Mouse (Mus musculus): ENCODE measurements at regions not wholly inside any gene's neighbourhood (a gene's known extent, or its start where the extent isn't known, plus 50 kb on each side); places are given as distances from the start of the nearest gene placed in this dataset.

DNA sequence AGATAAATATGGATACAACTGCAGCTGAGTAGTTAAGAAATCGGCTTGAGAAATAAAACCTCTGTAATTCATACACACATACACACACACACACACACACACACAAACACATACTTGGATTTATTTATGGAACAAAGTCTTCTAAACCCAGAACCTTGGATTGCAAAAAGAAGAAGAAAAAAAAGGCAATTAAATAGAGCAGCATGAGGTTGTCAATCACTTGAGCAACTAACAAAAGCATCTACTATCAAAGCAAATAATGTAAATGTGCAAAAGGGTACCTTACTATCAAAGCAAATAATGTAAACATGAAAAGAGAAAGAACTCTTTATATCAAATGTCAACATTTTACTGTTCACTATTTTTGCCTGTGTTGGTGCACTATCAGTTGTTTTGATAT is 826.1 kb upstream of the Nr2f1 start:
- Histone ChIP-seq H3K9me3 (ENCODE audit: control insufficient read depth, low read length) (no peaks in the 10 kb centered on the region), H3K27me3 (ENCODE audit: control insufficient read depth, insufficient read depth, low read length) (no peaks in the 10 kb centered on the region), H3K36me3 (ENCODE audit: control insufficient read depth, insufficient read depth, low read length) (no peaks in the 10 kb centered on the region), H3K4me3 (ENCODE audit: low read depth, low read length) (no peak overlapping the region), H3K9ac (ENCODE audit: low read depth, low read length) (no peak overlapping the region), H3K4me1 (replicated peaks; ENCODE audit: control insufficient read depth, insufficient read depth, low read length) (no peaks in the 10 kb centered on the region), H3K4me2 (replicated peaks; ENCODE audit: low read depth, low read length) (no peak overlapping the region), H3K27ac (ENCODE audit: low read depth, low read length) (no peak overlapping the region)
- DNase-seq (ENCODE audit: low spot score) (peak; percentile 23), ATAC-seq (ENCODE audit: low FRiP score) (no peak; the same call in 1 of the 2 replicates)
- WGBS = 41% methylated on average over 1 of the region's 1 CpGs

DNA sequence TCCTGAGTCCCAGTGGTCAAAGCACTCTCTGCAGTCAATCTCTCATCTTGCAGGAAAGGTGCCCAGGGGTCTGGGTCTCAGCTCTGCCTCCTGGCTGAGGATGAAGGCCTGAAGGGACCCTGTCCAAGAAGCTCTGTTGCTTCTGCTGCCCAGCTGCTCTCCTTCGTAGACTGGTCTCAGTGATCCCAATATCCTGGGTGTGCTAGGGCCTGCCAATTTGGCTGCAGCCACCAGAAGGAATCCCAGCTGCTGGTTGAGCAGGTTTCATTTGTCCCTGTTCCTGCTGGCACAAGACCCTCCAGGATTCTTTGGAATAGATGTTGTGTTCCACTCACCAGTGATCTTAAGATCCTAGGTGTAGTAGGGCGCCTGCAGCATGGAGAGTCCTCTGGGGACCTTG is 818.5 kb upstream of the Nr2f1 start:
- H3K27me3 ChIP-seq (ENCODE audit: control insufficient read depth, insufficient read depth, low read length) = no peaks in the 10 kb centered on the region
- H3K9me3 ChIP-seq (ENCODE audit: control insufficient read depth, low read length) = no peaks in the 10 kb centered on the region
- no peaks in the 10 kb centered on the region for H3K4me1 ChIP-seq (replicated peaks; ENCODE audit: control insufficient read depth, insufficient read depth, low read length)
- H3K9ac ChIP-seq (ENCODE audit: low read depth, low read length) = no peak overlapping the region
- no peak overlapping the region for H3K27ac ChIP-seq (ENCODE audit: low read depth, low read length)
- no peak for DNase-seq (ENCODE audit: low spot score)
- ATAC-seq (ENCODE audit: low FRiP score) = no peak
- H3K36me3 ChIP-seq (ENCODE audit: control insufficient read depth, insufficient read depth, low read length) = no peaks in the 10 kb centered on the region
- H3K4me3 ChIP-seq (ENCODE audit: low read depth, low read length) = no peak overlapping the region
- 88% methylated on average over 2 of the region's 2 CpGs for WGBS
- H3K4me2 ChIP-seq (replicated peaks; ENCODE audit: low read depth, low read length) = no peak overlapping the region

DNA sequence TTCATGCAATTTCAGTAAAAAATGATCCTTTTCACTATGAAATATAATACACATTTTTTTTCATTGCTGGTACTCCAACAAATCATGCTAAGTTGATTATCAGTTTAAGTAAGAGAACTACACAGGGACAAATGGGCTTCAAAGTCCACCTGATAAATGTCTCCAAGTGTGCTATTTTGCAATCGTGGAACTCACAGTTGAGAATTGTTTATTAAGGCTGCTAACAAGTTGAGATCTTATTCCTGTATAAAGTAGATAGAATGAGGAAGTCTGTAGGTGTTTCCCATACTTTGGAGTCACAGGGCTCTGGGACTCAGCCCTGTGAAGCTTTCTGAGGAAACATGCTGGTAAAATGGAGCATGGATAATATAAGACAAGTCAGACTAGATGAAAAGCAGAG is 803.8 kb upstream of the Nr2f1 start:
- Histone ChIP-seq H3K27ac (ENCODE audit: low read depth, low read length) (no peak overlapping the region), H3K27me3 (ENCODE audit: control insufficient read depth, insufficient read depth, low read length) (no peaks in the 10 kb centered on the region), H3K4me3 (ENCODE audit: low read depth, low read length) (no peak overlapping the region), H3K4me2 (replicated peaks; ENCODE audit: low read depth, low read length) (no peak overlapping the region), H3K9ac (ENCODE audit: low read depth, low read length) (no peak overlapping the region), H3K4me1 (replicated peaks; ENCODE audit: control insufficient read depth, insufficient read depth, low read length) (no peaks in the 10 kb centered on the region), H3K36me3 (ENCODE audit: control insufficient read depth, insufficient read depth, low read length) (no peaks in the 10 kb centered on the region), H3K9me3 (ENCODE audit: control insufficient read depth, low read length) (no peaks in the 10 kb centered on the region)
- WGBS = 91% methylated on average over 1 of the region's 1 CpGs
- ATAC-seq (ENCODE audit: low FRiP score) (no peak), DNase-seq (ENCODE audit: low spot score) (no peak)

DNA sequence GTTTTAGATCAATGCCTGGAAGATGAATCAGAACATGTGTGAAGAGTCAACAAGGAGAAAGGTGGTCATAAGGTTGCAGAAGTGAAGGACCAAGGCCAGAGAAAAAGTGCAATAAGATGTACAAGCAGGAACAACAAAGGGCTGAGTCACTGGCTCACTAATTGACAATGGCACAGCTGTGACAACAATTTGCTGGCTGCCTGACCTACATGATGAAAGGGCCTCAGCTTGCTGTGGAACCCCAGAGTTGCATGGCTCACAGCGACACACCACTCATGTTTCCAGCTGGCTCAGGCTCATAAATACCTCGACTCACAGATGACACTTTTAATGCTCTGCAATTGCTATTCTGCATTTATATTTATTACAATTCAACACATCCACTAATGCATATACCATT is 799.3 kb upstream of the Nr2f1 start:
- DNase-seq (ENCODE audit: low spot score) = peak; percentile 34
- H3K4me1 ChIP-seq (replicated peaks; ENCODE audit: control insufficient read depth, insufficient read depth, low read length) = no peaks in the 10 kb centered on the region
- no peak overlapping the region for H3K27ac ChIP-seq (ENCODE audit: low read depth, low read length)

DNA sequence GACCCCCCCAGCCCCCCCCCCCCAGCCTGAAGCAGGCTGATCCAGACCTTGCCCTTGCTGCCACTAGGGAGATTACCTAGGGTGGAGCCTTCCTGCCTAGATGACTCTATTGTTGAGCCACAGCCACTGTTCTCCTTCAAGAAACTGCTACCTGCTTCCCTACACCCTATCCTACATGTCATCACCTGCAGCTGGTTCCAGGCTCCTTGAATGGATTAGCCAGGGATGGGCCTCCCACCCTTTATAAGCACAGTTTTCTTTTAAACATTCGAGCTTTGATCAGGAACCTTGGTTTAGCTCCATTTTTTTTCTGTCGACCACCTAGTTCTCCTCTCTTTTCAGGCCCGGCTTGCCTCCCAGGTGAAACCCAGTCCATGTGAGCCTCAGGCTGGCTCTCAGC is 792.8 kb upstream of the Nr2f1 start:
- H3K4me2 ChIP-seq (replicated peaks; ENCODE audit: low read depth, low read length) = no peak overlapping the region
- H3K36me3 ChIP-seq (ENCODE audit: control insufficient read depth, insufficient read depth, low read length) = no peaks in the 10 kb centered on the region
- H3K9me3 ChIP-seq (ENCODE audit: control insufficient read depth, low read length) = no peaks in the 10 kb centered on the region
- WGBS = 91% methylated on average over 3 of the region's 3 CpGs
- no peak overlapping the region for H3K4me3 ChIP-seq (ENCODE audit: low read depth, low read length)
- no peak overlapping the region for H3K9ac ChIP-seq (ENCODE audit: low read depth, low read length)
- ATAC-seq (ENCODE audit: low FRiP score) (no peak), DNase-seq (ENCODE audit: low spot score) (no peak)
- H3K4me1 ChIP-seq (replicated peaks; ENCODE audit: control insufficient read depth, insufficient read depth, low read length) = no peaks in the 10 kb centered on the region
- no peak overlapping the region for H3K27ac ChIP-seq (ENCODE audit: low read depth, low read length)
- H3K27me3 ChIP-seq (ENCODE audit: control insufficient read depth, insufficient read depth, low read length) = no peaks in the 10 kb centered on the region

More for the DNA sequence above, 799.3 kb upstream of the Nr2f1 start:
- WGBS = 39% methylated on average over 2 of the region's 2 CpGs
- Histone ChIP-seq H3K27me3 (ENCODE audit: control insufficient read depth, insufficient read depth, low read length) (no peaks in the 10 kb centered on the region), H3K9ac (ENCODE audit: low read depth, low read length) (no peak overlapping the region), H3K4me3 (ENCODE audit: low read depth, low read length) (no peak overlapping the region), H3K9me3 (ENCODE audit: control insufficient read depth, low read length) (no peaks in the 10 kb centered on the region), H3K36me3 (ENCODE audit: control insufficient read depth, insufficient read depth, low read length) (no peaks in the 10 kb centered on the region), H3K4me2 (replicated peaks; ENCODE audit: low read depth, low read length) (no peak overlapping the region)
- peak; percentile 45; the same call in 1 of the 2 replicates for ATAC-seq (ENCODE audit: low FRiP score)

DNA sequence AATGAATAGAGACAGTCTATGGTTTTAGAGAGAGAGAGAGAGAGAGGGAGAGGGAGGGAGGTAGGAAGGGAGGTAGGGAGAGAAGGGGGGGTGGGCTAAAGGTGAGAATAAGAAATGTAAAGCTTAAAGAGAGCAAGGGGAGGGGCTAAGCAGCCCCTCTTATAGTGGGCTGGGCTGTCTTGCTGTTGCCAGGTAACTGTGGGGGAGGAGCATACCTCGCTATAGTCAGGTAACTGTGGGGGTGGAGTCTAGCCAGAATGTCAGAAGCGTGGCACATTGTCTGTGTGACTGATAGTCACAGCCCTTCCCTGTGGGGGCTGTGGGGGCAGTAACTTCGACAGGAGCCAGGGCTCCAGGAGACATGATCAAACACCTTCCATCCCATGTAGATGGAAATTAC is 786.4 kb upstream of the Nr2f1 start:
- ATAC-seq (ENCODE audit: low FRiP score) = peak; percentile 14; the same call in 1 of the 2 replicates
- Histone ChIP-seq H3K4me1 (replicated peaks; ENCODE audit: control insufficient read depth, insufficient read depth, low read length) (no peaks in the 10 kb centered on the region), H3K36me3 (ENCODE audit: control insufficient read depth, insufficient read depth, low read length) (no peaks in the 10 kb centered on the region), H3K4me2 (replicated peaks; ENCODE audit: low read depth, low read length) (no peak overlapping the region), H3K9me3 (ENCODE audit: control insufficient read depth, low read length) (no peaks in the 10 kb centered on the region), H3K9ac (ENCODE audit: low read depth, low read length) (no peak overlapping the region), H3K27ac (ENCODE audit: low read depth, low read length) (no peak overlapping the region), H3K4me3 (ENCODE audit: low read depth, low read length) (no peak overlapping the region), H3K27me3 (ENCODE audit: control insufficient read depth, insufficient read depth, low read length) (no peaks in the 10 kb centered on the region)
- 23% methylated on average over 3 of the region's 3 CpGs for WGBS
- DNase-seq (ENCODE audit: low spot score) = no peak

DNA sequence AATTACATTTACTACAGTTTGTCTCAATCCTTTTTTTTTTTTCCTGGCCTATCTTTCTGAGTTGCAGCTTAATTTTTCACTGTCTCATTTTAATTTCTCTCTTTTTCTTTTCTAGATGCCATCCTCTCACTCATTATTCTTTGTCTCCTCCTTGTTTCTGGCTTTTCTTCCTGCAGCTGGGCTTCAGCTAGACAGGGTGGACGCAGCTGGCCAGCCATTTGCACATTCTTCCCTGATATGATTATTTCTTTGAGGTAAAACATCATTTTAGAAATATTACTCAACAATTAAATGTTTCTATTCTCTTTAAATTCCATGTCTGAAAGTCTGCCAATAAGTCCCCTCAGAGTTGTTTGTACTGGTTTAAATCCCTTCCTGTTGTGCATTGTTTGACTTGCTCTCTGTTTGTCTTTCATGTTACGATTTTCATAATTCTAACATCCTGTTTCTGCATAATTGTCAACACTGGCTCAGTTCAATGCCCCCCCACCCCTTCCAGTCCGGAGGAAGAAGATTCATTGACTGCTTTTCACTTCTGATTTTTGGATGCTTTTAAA is 777.7 kb upstream of the Nr2f1 start:
- no peak overlapping the region for H3K27ac ChIP-seq (ENCODE audit: low read depth, low read length)
- H3K4me1 ChIP-seq (replicated peaks; ENCODE audit: control insufficient read depth, insufficient read depth, low read length) = no peaks in the 10 kb centered on the region
- H3K9ac ChIP-seq (ENCODE audit: low read depth, low read length) = no peak overlapping the region
- ATAC-seq (ENCODE audit: low FRiP score) (no peak), DNase-seq (ENCODE audit: low spot score) (no peak)
- H3K4me2 ChIP-seq (replicated peaks; ENCODE audit: low read depth, low read length) = no peak overlapping the region
- H3K9me3 ChIP-seq (ENCODE audit: control insufficient read depth, low read length) = no peaks in the 10 kb centered on the region
- 78% methylated on average over 3 of the region's 3 CpGs for WGBS
- H3K4me3 ChIP-seq (ENCODE audit: low read depth, low read length) = no peak overlapping the region
- H3K36me3 ChIP-seq (ENCODE audit: control insufficient read depth, insufficient read depth, low read length) = no peaks in the 10 kb centered on the region
- H3K27me3 ChIP-seq (ENCODE audit: control insufficient read depth, insufficient read depth, low read length) = no peaks in the 10 kb centered on the region

DNA sequence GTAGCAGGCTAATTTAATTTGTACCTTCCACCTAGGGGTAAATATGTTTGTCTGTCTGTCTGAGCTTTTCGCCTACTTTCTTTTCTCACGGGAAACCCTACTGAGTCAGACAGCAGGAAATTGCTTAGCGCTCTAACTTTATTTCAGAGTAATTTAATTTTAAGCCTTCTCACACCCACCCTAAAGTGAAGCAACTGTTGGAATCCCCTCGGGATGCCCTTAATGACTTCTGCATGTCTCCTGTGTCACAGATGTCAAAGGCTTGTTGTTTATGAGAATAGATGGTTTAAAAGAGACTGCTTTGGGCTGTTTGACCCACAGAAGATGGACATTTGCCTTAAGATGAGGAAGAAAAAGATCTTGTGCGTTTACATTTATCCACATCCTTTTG is 738.8 kb upstream of the Nr2f1 start:
- Histone ChIP-seq H3K36me3 (ENCODE audit: control insufficient read depth, insufficient read depth, low read length) (no peaks in the 10 kb centered on the region), H3K27me3 (ENCODE audit: control insufficient read depth, insufficient read depth, low read length) (no peaks in the 10 kb centered on the region), H3K4me3 (ENCODE audit: low read depth, low read length) (no peak overlapping the region), H3K4me2 (replicated peaks; ENCODE audit: low read depth, low read length) (no peak overlapping the region), H3K4me1 (replicated peaks; ENCODE audit: control insufficient read depth, insufficient read depth, low read length) (no peaks in the 10 kb centered on the region), H3K9me3 (ENCODE audit: control insufficient read depth, low read length) (no peaks in the 10 kb centered on the region), H3K9ac (ENCODE audit: low read depth, low read length) (no peak overlapping the region), H3K27ac (ENCODE audit: low read depth, low read length) (peak overlapping the region; percentile 31)
- DNase-seq (ENCODE audit: low spot score) (peak; percentile 53), ATAC-seq (ENCODE audit: low FRiP score) (peak; percentile 12)
- 9% methylated on average over 5 of the region's 5 CpGs for WGBS

DNA sequence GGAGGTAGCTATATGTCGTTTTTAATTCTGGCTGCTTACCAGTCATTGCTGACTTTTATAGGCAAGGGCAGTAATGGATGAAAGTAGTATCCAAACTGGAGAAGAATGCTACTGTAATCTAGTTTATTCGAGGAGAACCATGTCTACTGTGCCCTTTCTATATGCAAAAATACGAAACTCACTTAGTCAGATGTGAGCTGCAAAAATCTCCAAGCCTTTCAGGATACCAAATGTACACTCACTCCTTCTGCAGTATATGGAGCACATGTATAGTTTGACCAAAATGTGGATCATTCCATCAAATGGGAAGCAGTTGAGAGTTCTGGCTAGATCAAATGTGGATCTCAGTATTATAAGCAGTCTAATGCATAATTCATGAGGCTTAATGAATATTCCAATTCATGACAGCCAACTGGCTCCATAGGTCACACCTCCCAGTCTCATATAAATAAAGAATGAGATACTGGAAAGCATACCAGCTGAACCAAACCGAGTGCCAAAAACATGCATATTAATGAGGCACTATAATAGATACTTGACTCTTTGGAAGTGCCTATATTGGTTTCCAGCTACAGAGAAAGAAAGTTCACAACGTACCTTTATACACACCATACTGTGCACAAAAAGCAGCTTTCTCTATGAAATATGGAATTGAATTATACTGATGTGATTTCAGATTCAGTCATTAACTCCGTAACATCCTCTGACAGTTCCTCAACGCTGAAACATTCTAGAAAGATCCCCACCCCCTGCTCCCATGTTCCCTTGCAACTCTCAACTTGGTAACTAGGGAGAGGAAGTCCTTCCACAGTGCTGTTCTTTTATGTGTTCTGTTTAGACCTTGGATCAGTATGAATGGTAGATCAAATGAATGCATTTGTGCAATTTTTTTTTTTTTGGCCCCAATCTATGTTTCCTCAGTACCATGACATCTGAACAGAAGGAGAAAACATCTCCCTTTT is 738.1 kb upstream of the Nr2f1 start:
- peak; percentile 91 for ATAC-seq (ENCODE audit: low FRiP score)
- no peaks in the 10 kb centered on the region for H3K27me3 ChIP-seq (ENCODE audit: control insufficient read depth, insufficient read depth, low read length)
- DNase-seq (ENCODE audit: low spot score) = peak; percentile 52
- H3K9me3 ChIP-seq (ENCODE audit: control insufficient read depth, low read length) = no peaks in the 10 kb centered on the region
- no peak overlapping the region for H3K4me3 ChIP-seq (ENCODE audit: low read depth, low read length)
- H3K9ac ChIP-seq (ENCODE audit: low read depth, low read length) = no peak overlapping the region
- WGBS = 33% methylated on average over 7 of the region's 7 CpGs
- no peaks in the 10 kb centered on the region for H3K36me3 ChIP-seq (ENCODE audit: control insufficient read depth, insufficient read depth, low read length)
- no peak overlapping the region for H3K4me2 ChIP-seq (replicated peaks; ENCODE audit: low read depth, low read length)
- peak overlapping the region; percentile 42 for H3K27ac ChIP-seq (ENCODE audit: low read depth, low read length)
- H3K4me1 ChIP-seq (replicated peaks; ENCODE audit: control insufficient read depth, insufficient read depth, low read length) = no peaks in the 10 kb centered on the region
